Mouse (Mus musculus) G1E-ER4 (cell line): Measurements from ENCODE around the gene Efcab1. TPM values are rescaled to one million over a fixed set of nuclear protein-coding genes. Genes with fewer than 3 reads are reported as not detected.

ENCODE experiments used
- GATA1 ChIP-seq: IDR thresholded peaks from one replicate; pipeline ENCODE4 v1.8.0; 2012; ENCODE audit warnings: low read length, inconsistent platforms
- polyA plus RNA-seq: library from polyadenylated mRNA; stranded (reverse); fragments of >175 nt; gene quantifications from 2 replicates; pipeline ENCODE4 v1.2.3, GENCODE M21; 2012

The Efcab1 gene
- polyA plus RNA-seq, 1 experiment: not detected

DNA sequence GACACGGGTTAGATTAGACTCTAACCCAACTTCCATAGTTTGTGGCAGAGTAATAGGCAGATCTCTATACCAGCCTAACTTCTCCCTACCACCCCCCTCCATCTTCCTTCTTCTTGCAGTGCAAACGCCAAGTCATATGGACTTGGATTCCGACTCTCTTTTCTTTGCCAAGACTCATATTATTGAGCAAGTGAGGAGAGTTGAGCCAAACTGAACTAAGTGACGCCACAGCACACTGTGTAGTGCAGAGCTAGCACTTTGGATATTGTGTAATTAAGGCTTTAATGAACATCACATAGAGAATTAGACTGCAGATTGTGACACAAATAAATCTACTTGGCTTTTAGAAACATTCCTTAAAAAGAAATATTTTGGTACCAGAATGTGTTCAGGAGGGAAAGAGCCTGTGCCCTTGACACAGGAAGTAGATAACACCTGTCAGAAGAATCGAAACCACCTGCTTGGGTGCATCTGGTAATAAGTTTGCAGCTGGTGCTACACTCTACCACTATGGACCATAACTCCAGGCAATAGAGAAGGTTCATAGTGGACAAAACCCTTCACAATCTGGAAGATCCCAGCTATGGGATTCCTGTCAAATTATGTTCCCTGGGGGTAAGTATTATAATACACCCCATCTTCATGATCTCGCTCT lies 83.3 kb downstream of the Efcab1 start:
- no peak for TF ChIP-seq GATA1

DNA sequence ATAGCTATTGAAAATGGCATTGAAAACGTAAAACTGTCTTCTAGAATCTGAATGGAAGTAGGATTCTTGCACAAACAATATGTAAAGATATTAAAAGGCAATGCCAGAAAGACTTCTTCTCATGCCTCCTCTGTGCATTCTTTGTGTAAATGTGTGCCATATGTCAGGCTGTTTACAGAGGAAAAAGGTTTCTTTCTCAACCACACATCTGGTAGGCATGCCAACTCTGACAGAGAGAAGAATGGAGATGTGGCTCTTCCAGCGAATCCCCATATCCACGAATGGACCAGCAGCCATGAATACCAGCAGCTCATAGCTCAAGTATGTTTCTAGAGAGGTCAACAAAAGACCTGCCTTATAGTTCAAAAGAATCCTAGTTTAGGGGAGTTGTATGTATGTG lies 84.6 kb downstream of the Efcab1 start:
- no peak for TF ChIP-seq GATA1

- no peak for TF ChIP-seq GATA1
These were observed 86.2 kb downstream of the Efcab1 start for GRCm38 (mm10) chr16:14992461-14993107.

GRCm38 (mm10) chr16:15014724-15015123 lies 108.3 kb downstream of the Efcab1 start:
- no peak for TF ChIP-seq GATA1
